Mouse (Mus musculus): ENCODE results near the gene Crabp1. TPM values are rescaled to one million over a fixed set of nuclear protein-coding genes. Genes with fewer than 3 reads are reported as not detected.
A peak's percentile ranks its signal among the peaks of the same experiment; 100 is the strongest.

The Crabp1 gene
- polyA plus RNA-seq, 1 experiment from 2014 or later, result 1,915 TPM

DNA sequence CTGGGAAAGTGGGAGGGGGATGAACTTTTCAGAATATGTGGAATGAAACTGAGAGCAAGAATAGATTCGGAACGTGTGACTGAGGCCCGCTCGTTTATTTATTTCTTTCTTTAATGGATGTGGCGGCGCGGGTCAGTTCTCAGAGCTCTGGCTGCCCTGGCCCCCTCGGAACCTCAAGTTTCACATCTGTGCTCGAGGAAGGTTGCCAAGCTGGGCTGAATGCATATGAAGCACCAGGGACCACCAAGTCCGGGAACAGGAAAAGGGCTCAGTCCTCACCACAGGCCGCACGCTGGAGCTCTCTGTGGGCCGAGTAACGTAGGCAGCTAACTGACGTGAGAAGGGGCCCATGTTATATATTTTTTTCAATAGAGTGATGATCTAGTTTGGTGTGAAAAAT is 18.0 kb downstream of the Crabp1 start:
- Histone ChIP-seq H3K27ac (0 out of 2 replicates have a peak overlapping the region, but pooled peaks have one; percentile 23), H3K36me3 (no peaks in the 10 kb centered on the region), H3K9me3 (no peaks in the 10 kb centered on the region), H3K4me1 (replicated peaks) (peaks cover 33% of the 10 kb centered on the region), H3K4me3 (no peak overlapping the region), H3K27me3 (ENCODE audit: insufficient read depth, poor library complexity, severe bottlenecking) (no peaks in the 10 kb centered on the region)
- WGBS, result 61% methylated on average over 15 of the region's 15 CpGs
- no peak for DNase-seq (ENCODE audit: low spot score)

DNA sequence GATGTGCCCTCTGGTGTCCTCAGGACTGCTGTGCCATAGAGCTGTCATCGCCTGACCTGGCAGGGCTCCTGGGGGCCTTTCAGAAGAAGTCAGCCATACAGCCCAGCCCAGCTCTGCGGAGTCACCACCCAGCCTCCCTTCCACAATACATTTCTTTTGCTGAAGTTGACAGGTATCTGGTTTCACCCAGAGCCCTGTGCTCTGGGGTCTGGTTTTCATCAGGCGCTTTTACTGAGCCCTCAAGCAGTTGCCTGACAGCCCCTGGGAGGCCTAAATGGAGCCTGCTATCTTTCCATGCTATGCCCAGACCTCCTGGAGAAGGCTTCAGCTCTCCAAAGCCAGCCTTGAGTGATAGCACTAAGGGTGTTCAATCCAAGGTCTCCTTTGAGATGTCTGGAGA is 19.5 kb downstream of the Crabp1 start:
- no peaks in the 10 kb centered on the region for H3K27me3 ChIP-seq (ENCODE audit: insufficient read depth, poor library complexity, severe bottlenecking)
- H3K27ac ChIP-seq, result peak overlapping the region; percentile 62
- no peaks in the 10 kb centered on the region for H3K9me3 ChIP-seq
- WGBS, result 22% methylated on average over 3 of the region's 3 CpGs
- H3K4me1 ChIP-seq (replicated peaks), result peaks cover 39% of the 10 kb centered on the region
- no peak overlapping the region for H3K4me3 ChIP-seq
- no peaks in the 10 kb centered on the region for H3K36me3 ChIP-seq
- peak; percentile 51 for DNase-seq (ENCODE audit: low spot score)

DNA sequence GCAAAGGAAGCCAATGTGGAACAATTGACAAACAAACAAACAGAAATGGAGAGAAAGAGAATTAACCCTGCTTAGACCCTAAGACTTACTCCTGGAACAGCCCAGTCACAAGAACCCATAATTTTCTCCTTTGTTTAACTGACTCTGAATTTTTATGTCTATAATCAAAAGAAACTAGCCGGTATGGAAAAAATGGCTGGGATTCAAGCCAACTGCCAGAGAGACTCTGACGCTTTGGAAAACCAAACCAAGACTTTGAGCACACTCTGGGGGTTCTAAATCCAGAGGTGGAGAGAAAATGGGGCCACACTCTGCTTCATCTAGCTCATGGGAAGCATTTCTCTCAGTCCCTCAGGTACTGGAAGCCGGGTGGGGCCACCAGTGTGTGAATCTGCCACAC is 20.7 kb downstream of the Crabp1 start:
- H3K27ac ChIP-seq, result no peak overlapping the region

DNA sequence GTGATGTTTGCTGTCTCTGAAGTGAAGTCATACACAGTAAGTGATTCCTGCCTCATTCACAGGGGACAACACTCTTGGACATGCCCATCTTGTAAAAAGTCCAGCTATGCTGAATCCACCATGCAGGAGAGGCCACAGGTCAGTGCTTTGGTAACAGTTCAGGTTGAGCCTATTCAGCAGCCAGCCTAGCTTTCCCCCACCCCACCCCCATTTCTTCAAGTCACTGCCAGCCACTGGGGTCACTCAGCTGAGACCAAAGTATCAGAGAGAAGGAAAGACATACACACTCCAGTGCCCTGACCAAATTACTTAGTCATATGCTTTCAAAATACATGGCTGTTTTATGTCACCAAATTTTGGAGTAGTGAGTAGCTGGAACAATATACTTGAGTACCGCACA is 21.5 kb downstream of the Crabp1 start:
- peaks cover 39% of the 10 kb centered on the region for H3K4me1 ChIP-seq (replicated peaks)
- no peak overlapping the region for H3K27ac ChIP-seq
- WGBS, result 95% methylated on average over 1 of the region's 1 CpGs
- H3K9me3 ChIP-seq, result no peaks in the 10 kb centered on the region
- H3K4me3 ChIP-seq, result no peak overlapping the region
- DNase-seq (ENCODE audit: low spot score), result no peak
- H3K36me3 ChIP-seq, result no peaks in the 10 kb centered on the region
- no peaks in the 10 kb centered on the region for H3K27me3 ChIP-seq (ENCODE audit: insufficient read depth, poor library complexity, severe bottlenecking)

More for the DNA sequence above, 20.7 kb downstream of the Crabp1 start:
- no peaks in the 10 kb centered on the region for H3K36me3 ChIP-seq
- H3K4me3 ChIP-seq, result no peak overlapping the region
- no peaks in the 10 kb centered on the region for H3K27me3 ChIP-seq (ENCODE audit: insufficient read depth, poor library complexity, severe bottlenecking)
- 94% methylated on average over 3 of the region's 3 CpGs for WGBS
- H3K9me3 ChIP-seq, result no peaks in the 10 kb centered on the region
- peaks cover 39% of the 10 kb centered on the region for H3K4me1 ChIP-seq (replicated peaks)
- no peak for DNase-seq (ENCODE audit: low spot score)

DNA sequence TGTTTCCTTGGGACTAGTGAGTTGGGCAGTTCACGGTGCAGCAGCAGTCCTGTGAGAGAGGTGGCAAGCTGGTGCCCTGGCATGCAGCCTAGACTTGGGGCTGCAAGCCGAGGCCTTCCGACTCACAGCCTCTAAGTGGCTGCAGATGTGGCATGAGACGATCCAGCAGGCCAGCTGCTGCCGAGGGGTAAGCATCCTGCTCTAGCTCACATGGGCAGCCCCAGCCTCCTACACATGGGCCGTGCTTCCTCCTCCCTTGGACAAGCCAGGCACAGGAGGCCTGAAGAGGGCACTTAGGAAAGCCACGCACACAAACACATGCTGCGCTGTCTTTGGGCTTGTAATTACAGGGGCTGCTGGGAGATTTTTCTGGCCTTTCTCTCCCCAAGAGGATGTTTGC is 23.2 kb downstream of the Crabp1 start:
- Histone ChIP-seq H3K4me3 (no peak overlapping the region), H3K27me3 (ENCODE audit: insufficient read depth, poor library complexity, severe bottlenecking) (no peaks in the 10 kb centered on the region), H3K36me3 (no peaks in the 10 kb centered on the region), H3K4me1 (replicated peaks) (peaks cover 32% of the 10 kb centered on the region), H3K9me3 (no peaks in the 10 kb centered on the region), H3K27ac (peak overlapping the region; percentile 75)
- 68% methylated on average over 8 of the region's 8 CpGs for WGBS
- peak; percentile 36 for DNase-seq (ENCODE audit: low spot score)

DNA sequence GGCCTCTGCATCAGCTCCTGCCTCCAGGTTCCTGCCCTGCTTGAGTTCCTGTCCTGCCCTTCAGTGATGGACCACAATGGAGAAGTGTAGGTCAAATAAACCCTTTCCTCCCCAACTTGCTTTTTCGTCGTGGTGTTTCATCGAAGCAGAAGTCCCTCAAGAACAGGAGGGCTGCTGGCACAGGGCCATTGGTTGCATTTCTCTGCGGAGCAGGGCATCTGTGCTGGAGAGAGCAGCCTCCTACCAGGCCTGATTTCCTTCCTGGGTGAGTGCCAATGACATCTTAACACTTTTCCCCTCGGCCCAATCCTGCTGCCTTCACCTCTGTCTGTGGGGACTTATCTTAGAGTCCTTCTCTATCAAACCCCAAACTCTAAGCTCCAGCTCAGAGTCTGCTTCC is 25.7 kb downstream of the Crabp1 start:
- Histone ChIP-seq H3K36me3 (no peaks in the 10 kb centered on the region), H3K9me3 (no peaks in the 10 kb centered on the region), H3K27ac (no peak overlapping the region), H3K4me3 (no peak overlapping the region), H3K27me3 (ENCODE audit: insufficient read depth, poor library complexity, severe bottlenecking) (no peaks in the 10 kb centered on the region), H3K4me1 (replicated peaks) (peaks cover 23% of the 10 kb centered on the region)
- 75% methylated on average over 5 of the region's 5 CpGs for WGBS
- no peak for DNase-seq (ENCODE audit: low spot score)

DNA sequence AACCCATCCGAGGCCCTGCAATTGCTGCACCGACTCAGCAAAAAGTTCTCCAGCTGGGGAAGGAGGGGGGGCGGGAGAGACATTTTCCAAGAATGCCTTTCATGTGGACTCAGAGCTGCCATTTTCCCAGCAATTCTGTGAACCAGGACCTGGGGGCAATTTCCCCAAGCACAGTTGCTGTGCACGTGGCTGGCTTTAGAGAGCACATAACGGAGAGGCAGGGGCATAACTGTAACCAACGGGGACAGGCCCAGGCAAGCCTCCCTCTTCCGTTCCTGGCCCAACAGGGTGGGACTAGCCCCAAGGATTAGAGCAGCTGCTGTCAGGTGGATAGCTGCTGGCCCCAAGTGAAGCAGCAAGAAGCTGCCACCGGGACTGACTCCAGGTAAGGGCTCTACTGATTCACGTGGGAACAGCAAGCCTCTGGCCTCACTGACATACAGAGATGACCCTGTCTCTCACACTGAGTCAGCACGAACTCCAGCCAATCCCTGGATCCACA is 37.0 kb downstream of the Crabp1 start:
- no peaks in the 10 kb centered on the region for H3K36me3 ChIP-seq
- no peak overlapping the region for H3K4me3 ChIP-seq
- 0 out of 2 replicates have a peak, but pooled peaks cover 3% of the 10 kb centered on the region for H3K27me3 ChIP-seq (ENCODE audit: insufficient read depth, poor library complexity, severe bottlenecking)
- H3K27ac ChIP-seq, result peak overlapping the region; percentile 74
- 39% methylated on average over 10 of the region's 10 CpGs for WGBS
- DNase-seq (ENCODE audit: low spot score), result peak; percentile 58
- H3K4me1 ChIP-seq (replicated peaks), result peaks cover 34% of the 10 kb centered on the region
- no peaks in the 10 kb centered on the region for H3K9me3 ChIP-seq

DNA sequence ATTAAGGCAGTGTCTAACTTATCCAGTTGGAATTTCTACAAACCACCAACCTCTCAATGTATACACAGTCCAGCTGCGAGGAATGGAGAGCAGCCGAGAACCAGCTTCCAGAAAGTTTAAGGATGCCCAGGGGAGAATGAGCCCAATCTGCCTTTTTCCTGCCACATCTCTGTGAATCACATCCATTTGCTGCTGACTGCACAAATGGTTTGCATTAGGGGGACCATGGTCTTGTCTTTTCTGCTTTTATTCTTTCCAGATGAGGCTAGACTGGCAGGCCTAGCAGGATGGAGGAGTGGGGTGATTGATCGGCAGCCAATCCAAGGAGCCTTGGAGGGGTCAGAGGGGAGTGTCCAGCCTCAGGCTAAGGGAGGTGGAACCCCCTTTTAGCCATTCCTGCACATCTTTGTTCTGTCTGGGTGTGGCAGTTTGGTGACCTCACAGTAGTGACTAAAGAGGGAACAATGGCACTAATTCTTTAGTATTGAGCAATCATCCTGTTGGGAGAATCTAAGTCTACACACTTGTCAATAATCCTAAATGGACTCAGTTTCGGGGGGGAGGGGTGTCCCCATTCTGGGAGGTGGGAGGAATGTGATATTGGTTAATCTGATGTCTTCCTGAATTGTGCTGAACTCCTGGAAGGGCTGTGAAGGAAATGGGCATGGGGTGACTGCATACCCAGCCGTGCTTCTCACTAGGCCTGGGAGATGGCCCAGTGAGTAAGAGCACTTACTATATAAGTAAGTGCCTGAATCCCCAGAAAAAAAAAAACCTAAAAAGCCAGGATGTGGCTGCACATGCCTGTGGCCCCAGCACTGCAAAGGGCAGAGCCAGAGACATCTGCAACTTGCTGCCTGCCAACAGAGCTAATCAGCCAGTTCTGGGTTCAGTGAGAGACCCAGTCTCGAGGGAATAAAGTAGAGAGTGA is 38.5 kb downstream of the Crabp1 start:
- H3K27me3 ChIP-seq (ENCODE audit: insufficient read depth, poor library complexity, severe bottlenecking), result 0 out of 2 replicates have a peak, but pooled peaks cover 3% of the 10 kb centered on the region
- peak; percentile 69 for DNase-seq (ENCODE audit: low spot score)
- no peaks in the 10 kb centered on the region for H3K9me3 ChIP-seq
- WGBS, result 44% methylated on average over 6 of the region's 6 CpGs
- H3K4me1 ChIP-seq (replicated peaks), result peaks cover 38% of the 10 kb centered on the region
- no peak overlapping the region for H3K4me3 ChIP-seq
- H3K27ac ChIP-seq, result peak overlapping the region; percentile 74
- H3K36me3 ChIP-seq, result no peaks in the 10 kb centered on the region

DNA sequence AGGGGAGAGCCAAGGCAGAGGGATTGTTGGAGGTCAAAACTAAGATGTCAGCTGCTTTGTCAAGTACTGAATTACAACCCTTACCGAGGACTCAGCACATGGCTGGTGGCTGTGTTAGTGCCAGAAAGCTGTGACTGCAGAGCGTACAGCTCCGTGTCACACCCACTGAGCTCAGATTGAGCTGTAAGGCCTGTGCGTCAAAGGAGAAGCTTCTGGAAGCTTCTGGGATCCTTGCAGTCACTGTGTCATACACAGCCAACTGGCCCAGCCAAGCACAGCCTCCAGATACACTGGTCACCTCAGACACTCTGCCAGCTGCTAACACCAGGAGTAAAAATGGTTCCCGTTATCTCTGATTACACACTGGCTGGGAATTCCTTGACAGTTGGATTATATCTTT is 39.8 kb downstream of the Crabp1 start:
- Histone ChIP-seq H3K36me3 (no peaks in the 10 kb centered on the region), H3K4me1 (replicated peaks) (peaks cover 40% of the 10 kb centered on the region), H3K27me3 (ENCODE audit: insufficient read depth, poor library complexity, severe bottlenecking) (0 out of 2 replicates have a peak, but pooled peaks cover 3% of the 10 kb centered on the region), H3K27ac (peak overlapping the region; percentile 74; the same call in 1 of the 2 replicates), H3K4me3 (no peak overlapping the region), H3K9me3 (no peaks in the 10 kb centered on the region)
- DNase-seq (ENCODE audit: low spot score), result no peak
- 92% methylated on average over 5 of the region's 5 CpGs for WGBS

DNA sequence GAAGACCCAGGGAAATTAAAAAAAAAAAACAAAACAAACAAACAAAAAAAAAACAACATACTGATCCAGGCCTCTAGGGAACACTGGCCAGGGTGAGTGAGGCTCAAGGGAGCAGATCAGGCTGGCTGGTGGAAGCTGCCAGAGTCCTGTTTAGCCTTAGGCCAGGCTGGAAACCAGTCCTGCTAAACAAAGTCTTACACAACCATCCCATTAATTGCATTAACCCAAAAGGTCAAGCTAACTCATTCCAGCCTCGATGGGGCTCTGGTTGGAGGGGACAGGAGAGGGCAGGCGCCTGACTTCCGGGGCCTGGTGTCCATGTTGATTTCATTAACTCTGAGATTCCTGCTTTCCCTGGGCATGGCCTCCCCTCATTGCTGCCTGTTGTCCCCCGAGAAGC is 43.2 kb downstream of the Crabp1 start:
- Histone ChIP-seq H3K4me3 (no peak overlapping the region), H3K27ac (peak overlapping the region; percentile 59; the same call in 1 of the 2 replicates), H3K36me3 (no peaks in the 10 kb centered on the region), H3K27me3 (ENCODE audit: insufficient read depth, poor library complexity, severe bottlenecking) (no peaks in the 10 kb centered on the region), H3K4me1 (replicated peaks) (peaks cover 41% of the 10 kb centered on the region), H3K9me3 (no peaks in the 10 kb centered on the region)
- no peak for DNase-seq (ENCODE audit: low spot score)
- 50% methylated on average over 4 of the region's 4 CpGs for WGBS

DNA sequence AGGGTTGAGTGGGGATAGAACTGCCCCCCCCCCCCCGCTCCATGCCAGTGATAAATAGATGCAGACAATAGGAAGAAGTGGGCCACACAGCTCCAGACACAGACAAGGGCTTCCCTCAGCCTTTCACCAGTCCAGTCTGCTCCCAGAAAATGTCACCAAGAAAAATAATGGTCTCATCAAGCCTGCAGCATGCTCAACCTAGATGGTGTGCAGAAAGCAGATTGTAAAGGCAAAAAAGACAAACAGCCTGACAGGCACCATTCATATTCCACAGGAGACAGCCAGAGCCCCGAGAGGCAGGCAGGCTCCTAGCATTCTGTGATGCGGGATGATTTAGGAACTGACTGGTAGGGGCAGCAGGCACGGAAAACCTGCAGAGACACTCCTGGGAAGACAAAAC is 45.4 kb downstream of the Crabp1 start:
- Histone ChIP-seq H3K27me3 (ENCODE audit: insufficient read depth, poor library complexity, severe bottlenecking) (no peaks in the 10 kb centered on the region), H3K27ac (peak overlapping the region; percentile 50; the same call in 1 of the 2 replicates), H3K36me3 (no peaks in the 10 kb centered on the region), H3K9me3 (no peaks in the 10 kb centered on the region), H3K4me3 (no peak overlapping the region), H3K4me1 (replicated peaks) (peaks cover 25% of the 10 kb centered on the region)
- 46% methylated on average over 4 of the region's 4 CpGs for WGBS
- no peak for DNase-seq (ENCODE audit: low spot score)

DNA sequence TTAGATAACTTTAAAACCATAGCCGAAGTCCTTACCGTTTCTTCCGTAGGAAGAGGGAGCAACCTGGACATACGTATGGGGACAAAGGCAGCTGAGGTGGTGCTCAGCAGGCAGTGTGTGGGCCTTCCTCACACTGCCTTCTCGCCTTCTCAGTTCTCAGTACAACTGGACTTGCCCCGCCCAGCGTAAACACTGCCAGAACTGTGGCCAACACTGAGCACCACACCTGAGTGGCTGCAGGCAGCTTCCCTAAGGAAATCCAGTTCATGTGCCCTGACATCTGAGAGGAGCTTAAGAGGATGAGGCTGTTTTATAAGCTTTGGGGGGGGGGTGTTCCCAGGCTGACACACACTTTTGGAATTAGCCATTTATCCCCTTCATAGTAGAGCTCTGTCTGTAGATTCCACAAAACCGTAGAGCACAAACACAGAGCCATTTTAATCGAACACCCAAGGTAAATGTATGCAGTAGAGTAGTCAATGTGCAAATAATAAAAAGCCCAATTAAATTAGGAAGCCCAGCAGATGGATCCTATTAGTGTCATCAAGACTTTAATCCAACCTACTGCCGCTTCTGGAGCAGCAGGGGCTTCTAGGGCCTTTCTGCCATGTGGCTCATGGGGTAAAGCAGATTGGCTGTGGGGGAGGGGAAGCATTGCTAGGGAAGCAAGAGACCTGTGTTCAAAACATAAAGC is 52.1 kb downstream of the Crabp1 start:
- Histone ChIP-seq H3K27ac (peak overlapping the region; percentile 59; the same call in 1 of the 2 replicates), H3K4me3 (no peak overlapping the region), H3K9me3 (no peaks in the 10 kb centered on the region), H3K4me1 (replicated peaks) (peaks cover 30% of the 10 kb centered on the region), H3K27me3 (ENCODE audit: insufficient read depth, poor library complexity, severe bottlenecking) (no peaks in the 10 kb centered on the region), H3K36me3 (no peaks in the 10 kb centered on the region)
- 69% methylated on average over 10 of the region's 10 CpGs for WGBS
- no peak for DNase-seq (ENCODE audit: low spot score)

Measured in hindbrain, embryonic 10.5 days (tissue).